Mouse (Mus musculus) monocyte, adult 2 months (primary cell): ENCODE data around the gene Patj.

Experiments used
- DNase-seq, 2 experiments: peaks; one replicate each; pipeline ENCODE4 v3.0.0; 2022; ENCODE audit warnings: low spot score in 2 of 2, low read depth in 1 of 2

Gene Patj

GRCm38 (mm10) chr4:98638731-98639130 lies 243.1 kb downstream of the Patj start:
- DNase-seq: no peak

GRCm38 (mm10) chr4:98653650-98654049 lies 258.1 kb downstream of the Patj start:
- no peak for DNase-seq

GRCm38 (mm10) chr4:98654419-98654821 lies 258.8 kb downstream of the Patj start:
- no peak for DNase-seq

DNA sequence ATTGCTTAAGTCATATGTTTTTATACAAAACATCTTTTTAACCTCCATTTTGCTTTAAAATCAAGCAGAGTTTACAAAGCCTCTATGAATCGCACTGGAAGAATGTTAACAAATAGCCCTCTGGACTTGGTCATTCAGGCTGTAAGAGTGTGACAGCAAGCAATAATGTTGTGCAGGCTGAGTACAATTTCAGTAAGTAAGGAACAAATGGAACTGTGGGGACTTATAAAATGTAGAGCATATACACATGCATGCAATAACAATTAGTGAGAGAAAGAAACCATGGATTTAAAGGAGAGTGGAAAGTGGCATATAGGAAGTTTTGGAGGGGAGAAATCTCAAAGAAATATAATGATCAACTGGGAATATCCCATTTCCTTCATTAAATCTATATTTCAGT lies 261.2 kb downstream of the Patj start:
- DNase-seq: no peak

DNA sequence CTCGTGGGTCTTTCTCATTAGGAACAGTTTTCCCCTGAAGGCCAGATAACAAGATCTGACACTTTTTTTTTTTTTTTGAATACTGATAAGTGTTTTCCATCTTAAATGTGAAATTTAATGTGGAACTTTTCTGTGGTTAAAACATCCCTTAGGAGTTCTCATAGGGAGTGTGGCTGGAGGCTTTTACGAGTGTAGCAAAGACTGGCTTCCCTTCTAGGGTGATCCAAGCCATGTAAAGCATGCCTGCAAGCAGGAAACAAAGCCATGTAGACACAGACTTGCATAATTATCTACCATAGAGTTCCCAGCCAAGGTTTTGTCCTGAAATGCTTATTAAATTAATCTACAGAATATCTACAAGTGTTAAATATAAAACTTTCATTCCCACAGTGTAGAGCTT lies 263.4 kb downstream of the Patj start:
- no peak for DNase-seq

DNA sequence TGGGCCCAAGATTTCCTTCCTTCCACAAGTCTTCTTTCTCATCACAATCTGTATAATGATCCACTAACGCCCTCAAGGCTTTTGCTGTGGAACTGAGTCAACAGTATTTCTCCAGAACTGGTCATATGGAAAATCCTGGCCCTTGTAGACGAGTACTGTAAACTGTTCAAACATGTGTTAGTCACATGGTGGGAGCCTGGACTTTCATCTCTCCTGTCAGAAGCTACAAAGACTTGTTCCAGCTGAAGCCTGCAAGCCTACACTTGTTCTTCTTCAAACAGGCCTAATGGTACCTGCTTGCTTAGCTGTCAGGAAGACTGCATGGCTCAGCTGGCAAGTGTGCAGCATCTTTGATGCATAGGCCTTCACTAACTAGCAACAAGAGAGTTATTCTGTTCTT lies 264.9 kb downstream of the Patj start:
- DNase-seq: no peak

DNA sequence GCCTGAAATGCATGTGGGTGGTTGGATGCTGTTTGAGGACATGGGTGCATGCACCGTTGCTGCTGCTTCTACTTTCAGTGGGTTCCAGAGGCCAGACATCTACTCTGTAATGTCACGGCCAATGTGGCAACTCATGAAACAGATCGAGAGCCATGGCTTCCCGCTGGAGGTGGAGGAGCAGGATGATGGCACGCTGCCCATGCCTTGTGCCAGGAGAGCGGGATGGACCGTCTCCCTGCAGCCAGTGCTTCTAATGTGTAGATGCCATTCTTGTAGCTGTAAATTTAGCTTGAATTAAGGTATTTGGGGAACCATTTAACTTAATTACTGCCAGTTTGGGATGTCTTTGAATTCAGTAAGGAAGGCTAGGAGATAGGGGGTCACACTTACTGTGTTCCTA lies 270.3 kb downstream of the Patj start:
- no peak for DNase-seq

GRCm38 (mm10) chr4:98666451-98666850 lies 270.9 kb downstream of the Patj start:
- DNase-seq: no peak

GRCm38 (mm10) chr4:98667009-98667408 lies 271.4 kb downstream of the Patj start:
- no peak for DNase-seq

DNA sequence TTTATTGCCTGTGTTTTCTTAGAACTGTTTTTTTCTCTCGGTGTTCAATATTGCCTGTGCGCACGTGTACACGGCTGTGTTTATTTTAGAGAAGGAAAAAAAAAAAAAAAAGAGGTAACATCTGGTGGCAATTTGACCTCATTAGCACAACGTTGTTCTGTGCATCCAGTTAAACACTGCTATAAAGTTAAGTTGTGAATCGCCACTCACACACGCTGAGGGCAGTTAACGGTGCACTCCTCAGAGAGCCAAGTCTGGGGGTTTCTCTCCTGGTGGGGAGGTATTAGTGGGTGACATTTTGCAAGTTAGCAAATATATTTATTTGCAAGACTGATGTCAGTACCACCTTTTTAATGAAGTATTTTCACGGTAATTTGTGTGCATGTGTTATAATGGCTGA lies 281.9 kb downstream of the Patj start:
- no peak for DNase-seq

- no peak for DNase-seq
Observed at GRCm38 (mm10) chr4:98686678-98687267, 291.2 kb downstream of the Patj start.

DNA sequence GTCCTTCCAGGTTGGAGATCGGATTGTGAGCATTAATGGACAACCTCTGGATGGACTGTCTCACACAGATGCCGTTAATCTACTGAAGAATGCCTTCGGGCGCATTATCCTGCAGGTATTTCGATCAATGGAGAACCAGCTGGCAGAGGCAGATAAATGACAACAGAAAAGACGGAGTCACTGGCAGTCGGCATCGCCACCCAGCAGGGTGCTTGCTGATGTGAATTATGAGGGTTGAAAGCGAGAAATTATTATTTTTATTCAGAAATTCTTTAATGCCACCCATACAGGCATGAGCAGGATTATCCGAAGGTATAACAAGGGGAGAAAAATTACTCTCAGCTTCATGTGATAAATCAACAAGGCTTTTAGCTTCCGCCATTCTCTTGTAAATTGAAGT lies 292.5 kb downstream of the Patj start:
- no peak for DNase-seq

GRCm38 (mm10) chr4:98688520-98688919 lies 292.9 kb downstream of the Patj start:
- DNase-seq: no peak

DNA sequence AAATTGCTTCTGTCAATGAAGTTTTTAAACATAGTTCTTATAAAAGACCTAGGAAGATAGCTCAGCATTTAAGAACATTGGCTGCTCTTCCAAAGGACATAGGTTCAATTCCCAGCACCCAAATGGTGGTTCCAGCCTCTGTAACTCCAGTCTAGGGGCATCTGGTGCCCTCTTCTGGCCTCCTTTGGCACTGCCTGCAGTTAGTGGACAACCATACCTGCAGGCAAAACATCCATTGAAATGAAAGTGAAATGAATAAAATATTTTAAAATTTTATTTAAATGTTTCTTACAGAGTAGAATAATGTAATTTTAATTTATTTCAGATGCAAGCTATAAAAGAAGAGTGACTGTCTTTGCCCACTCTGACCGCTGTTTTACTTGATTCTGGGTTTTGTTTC lies 294.4 kb downstream of the Patj start:
- DNase-seq: no peak

DNA sequence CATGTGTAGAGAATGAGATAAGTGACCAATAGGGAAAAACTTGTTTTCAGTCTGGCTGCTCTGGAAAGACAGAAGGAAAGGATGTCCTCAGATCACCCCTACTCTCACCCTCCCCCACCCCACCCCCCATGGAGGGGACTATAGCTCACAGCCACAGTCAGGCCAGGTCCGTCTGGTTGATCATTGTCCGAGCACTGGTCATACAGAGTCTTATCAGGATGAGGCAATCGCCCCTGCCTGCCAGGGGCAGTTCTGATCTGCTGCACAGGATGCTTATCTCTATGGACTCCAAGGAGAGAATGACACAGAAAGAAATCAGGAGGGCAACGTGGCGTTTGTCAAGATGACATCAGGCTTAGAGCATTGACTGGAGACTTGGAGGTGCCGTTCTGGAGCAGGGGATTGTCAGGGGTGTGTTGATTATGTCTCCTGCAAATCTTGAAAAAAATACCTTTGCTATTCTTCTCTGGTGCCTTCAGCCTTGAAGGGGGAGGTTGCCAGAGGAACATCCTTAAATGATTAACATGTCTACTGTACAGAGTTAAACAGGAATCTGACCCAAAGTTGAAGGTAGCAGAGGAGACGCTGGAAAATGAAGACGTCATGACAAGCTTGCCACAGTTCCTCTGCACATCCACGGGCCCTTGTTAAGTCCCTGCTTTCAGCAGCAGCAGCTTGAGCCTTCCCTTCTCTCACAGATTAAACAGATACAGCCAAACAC lies 298.0 kb downstream of the Patj start:
- DNase-seq: no peak

DNA sequence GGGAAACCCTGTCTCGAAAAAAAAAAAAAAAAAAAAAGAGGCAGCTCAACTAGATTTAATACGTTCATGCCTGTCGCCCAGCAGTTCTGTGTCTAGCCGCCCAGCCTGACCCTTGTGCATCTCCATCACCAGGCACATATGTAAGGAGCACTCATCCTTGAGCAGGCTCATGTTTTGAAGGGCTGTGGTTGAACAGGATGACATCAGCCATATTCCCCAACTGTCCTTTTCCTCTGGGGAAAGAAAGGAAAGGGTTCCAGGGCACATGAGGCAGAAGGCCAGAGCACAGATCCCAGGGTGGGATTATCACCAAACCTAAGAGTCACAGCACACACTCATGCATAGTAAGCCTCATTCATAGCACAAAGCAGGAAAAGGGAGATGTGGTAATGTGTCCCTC lies 302.3 kb downstream of the Patj start:
- no peak for DNase-seq

GRCm38 (mm10) chr4:98698921-98699320 lies 303.3 kb downstream of the Patj start:
- DNase-seq: no peak

DNA sequence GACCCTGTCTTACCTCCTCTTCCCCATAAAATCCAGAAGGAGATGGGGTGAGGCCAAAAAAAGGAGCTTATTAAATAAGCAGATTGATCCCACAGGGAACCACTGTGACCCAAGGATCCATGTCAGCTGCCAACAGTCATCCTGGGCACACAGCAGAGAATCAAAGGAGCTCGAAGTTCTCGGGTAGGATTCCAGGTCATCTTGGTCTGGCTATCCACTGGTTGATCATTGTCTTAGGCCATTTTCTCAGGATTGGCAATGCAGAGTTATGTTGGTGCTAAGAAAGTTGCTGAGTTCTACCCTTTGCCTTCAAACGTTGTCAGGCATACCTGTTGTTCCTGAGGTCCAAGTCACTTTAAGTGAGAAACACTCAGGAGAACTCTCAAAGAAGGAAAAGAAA lies 304.6 kb downstream of the Patj start:
- no peak for DNase-seq

- DNase-seq: no peak
Observed at GRCm38 (mm10) chr4:98702201-98702894, 306.8 kb downstream of the Patj start.

DNA sequence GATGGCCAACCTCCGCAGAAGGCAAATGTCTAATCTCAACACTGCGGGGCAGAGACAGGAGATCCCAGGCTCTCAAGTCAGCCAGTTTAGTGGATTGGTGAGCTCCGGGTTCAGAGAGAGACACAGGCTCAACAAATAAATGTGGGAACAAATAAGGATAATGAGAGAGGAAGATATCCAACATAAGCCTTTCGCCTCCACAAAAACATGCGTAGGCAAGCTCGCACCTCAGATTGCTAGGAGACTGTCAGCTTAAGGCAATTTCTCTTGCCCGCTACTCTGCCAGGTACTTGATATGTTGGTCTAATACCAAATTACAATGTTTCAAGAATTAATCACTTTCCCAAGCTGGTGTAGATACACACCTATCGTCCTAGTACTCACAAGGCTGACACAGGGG lies 315.3 kb downstream of the Patj start:
- DNase-seq: no peak

DNA sequence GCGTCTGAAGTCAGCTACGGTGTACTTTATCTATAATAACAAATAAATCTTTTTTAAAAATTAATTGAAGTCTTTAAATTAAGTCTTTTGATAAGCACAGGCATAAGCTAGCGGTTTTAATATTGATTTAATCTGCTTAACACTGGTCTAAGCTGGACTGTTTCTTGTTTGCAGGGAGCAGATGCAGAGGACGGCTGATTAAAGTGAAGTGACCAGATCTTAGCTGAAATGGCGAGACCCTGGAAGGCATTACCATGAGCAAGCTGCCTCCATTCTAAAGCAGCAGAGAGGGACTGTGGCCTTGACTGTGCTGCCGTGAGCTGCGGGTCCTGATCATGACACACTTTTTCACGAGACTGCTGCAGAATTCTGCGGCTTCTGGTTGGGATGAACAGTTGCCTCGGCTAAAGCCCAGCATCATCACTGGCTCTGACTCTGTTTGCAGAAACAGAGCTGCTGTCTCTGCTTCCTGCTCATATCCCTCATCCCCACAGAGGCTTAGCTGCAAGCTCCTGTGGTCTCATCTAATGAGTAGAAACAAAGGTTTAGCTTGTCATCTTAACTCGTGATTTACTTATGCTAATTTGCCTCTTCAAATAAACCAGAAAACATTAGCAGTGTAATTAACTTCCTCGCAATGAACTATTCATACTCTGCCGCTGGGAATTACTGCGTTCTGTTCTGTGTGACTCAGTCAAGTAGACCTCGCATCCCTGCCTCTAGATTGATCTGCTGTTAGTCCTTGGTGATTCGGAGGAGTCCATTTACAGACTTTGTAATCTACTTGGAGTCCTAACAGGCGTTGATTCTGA lies 322.4 kb downstream of the Patj start:
- DNase-seq: no peak

- no peak for DNase-seq
Observed at GRCm38 (mm10) chr4:98718547-98718917, 322.9 kb downstream of the Patj start.
